In the genomic region with DNA sequence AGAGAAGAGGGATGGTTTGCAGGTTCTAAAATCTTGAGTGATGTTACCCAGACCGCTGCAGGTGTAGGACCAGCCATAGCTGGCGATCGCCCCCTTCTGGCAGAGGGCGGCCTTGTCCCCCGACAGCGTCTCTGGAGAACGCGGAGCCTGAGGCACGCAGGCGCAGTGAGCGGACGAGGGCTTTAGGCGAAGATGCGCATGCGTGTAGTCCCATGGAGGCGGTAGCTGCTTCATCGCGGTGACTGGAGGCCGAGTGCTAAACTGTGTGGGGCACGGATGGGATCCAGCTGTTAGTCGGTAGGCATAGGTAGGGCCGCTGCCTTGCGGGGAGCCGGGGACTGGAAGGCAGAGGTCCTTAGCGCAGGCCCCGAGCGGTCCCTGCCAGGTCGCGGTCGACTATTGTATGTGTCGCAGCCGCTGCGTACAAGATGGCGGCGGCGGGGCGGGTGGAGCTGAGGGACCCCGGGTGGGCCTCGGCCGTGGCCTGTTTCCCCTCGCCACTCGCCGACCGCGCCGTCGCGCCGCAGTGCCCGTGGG, we compare ENCODE assay signal across 8 mouse cellular contexts. TPM values are rescaled to one million over a fixed set of nuclear protein-coding genes. Genes with fewer than 3 reads are reported as not detected.
A peak's percentile ranks its signal among the peaks of the same experiment; 100 is the strongest.
DNase-seq lines count a peak whose midpoint lies in the region; ATAC-seq and TF ChIP-seq lines count a peak whose summit lies in the region.

No protein-coding gene starts in this region.

- H3ac ChIP-seq in C2C12 (ENCODE audit: control insufficient read depth, insufficient read length, low read depth): peak overlapping the region; percentile 86
- peak overlapping the region; percentile 81 for H3ac ChIP-seq in myocyte (ENCODE audit: control insufficient read depth, insufficient read length)

- H3K4me3 ChIP-seq in C2C12 (ENCODE audit: insufficient read depth, poor library complexity, severe bottlenecking): peak overlapping the region; percentile 75
- H3K4me3 ChIP-seq in erythroblast, embryonic 14.5 days (replicated peaks): peak overlapping the region; percentile 90
- peak overlapping the region; percentile 99 for H3K4me3 ChIP-seq in heart, embryonic 11.5 days (ENCODE audit: low read depth, low read length)
- peak overlapping the region; percentile 95 for H3K4me3 ChIP-seq in kidney, embryonic 16.5 days (ENCODE audit: low read length)
- peak overlapping the region; percentile 97 for H3K4me3 ChIP-seq in liver, adult 2 months (ENCODE audit: insufficient read depth, low read depth, low read length)
- peak overlapping the region; percentile 75 for H3K4me3 ChIP-seq in myocyte

- TF ChIP-seq POLR2A in brain, embryonic 14.5 days (IDR thresholded peaks at IDR 0.05; ENCODE audit: borderline replicate concordance, extremely low read depth, insufficient read depth, insufficient read length, poor library complexity, severe bottlenecking): peak; percentile 66
- peak; percentile 94 for TF ChIP-seq POLR2A in liver, adult 2 months (IDR thresholded peaks at IDR 0.05; ENCODE audit: extremely low read depth, insufficient read depth, low read length)
- TF ChIP-seq POLR2A in myocyte (IDR thresholded peaks at IDR 0.05; ENCODE audit: insufficient read length, low read depth): peak; percentile 98

- peaks cover 45% of the 10 kb centered on the region for H3K79me3 ChIP-seq in C2C12 (ENCODE audit: low read depth)

- peak; percentile 94 for ATAC-seq in heart, embryonic 11.5 days (replicated peaks; ENCODE audit: insufficient number of reproducible peaks, low FRiP score, low TSS enrichment)
- ATAC-seq in kidney, embryonic 16.5 days (ENCODE audit: low FRiP score, low TSS enrichment): peak; percentile 99

- peaks cover 15% of the 10 kb centered on the region for H3K4me1 ChIP-seq in erythroblast, embryonic 14.5 days (ENCODE audit: control insufficient read depth)
- H3K4me1 ChIP-seq in heart, embryonic 11.5 days (ENCODE audit: control insufficient read depth, insufficient read depth, low read length): no peaks in the 10 kb centered on the region
- no peaks in the 10 kb centered on the region for H3K4me1 ChIP-seq in kidney, embryonic 16.5 days (ENCODE audit: insufficient read depth, low read length)
- H3K4me1 ChIP-seq in liver, adult 2 months (ENCODE audit: control insufficient read depth, insufficient read depth, low read length): no peaks in the 10 kb centered on the region; the same call in 1 of the 2 replicates

- H3K79me2 ChIP-seq in C2C12 (ENCODE audit: control insufficient read depth, insufficient read depth) (peaks cover 51% of the 10 kb centered on the region), myocyte (ENCODE audit: control insufficient read depth, insufficient read depth) (peaks cover 47% of the 10 kb centered on the region)
- H3K79me2 ChIP-seq in liver, adult 2 months (ENCODE audit: control insufficient read depth, insufficient read depth, low read length): peaks cover 10% of the 10 kb centered on the region

- peak overlapping the region; percentile 79 for H3K4me2 ChIP-seq in heart, embryonic 11.5 days
- peak overlapping the region; percentile 62 for H3K4me2 ChIP-seq in kidney, embryonic 16.5 days (replicated peaks; ENCODE audit: low read depth, low read length)
- H3K4me2 ChIP-seq in myocyte (ENCODE audit: low read depth): no peak overlapping the region

- peak overlapping the region; percentile 95 for H3K27ac ChIP-seq in heart, embryonic 11.5 days (ENCODE audit: low read depth, low read length)
- peak overlapping the region; percentile 92 for H3K27ac ChIP-seq in kidney, embryonic 16.5 days (ENCODE audit: low read length)
- H3K27ac ChIP-seq in liver, adult 2 months (replicated peaks; ENCODE audit: insufficient read depth, low read depth, low read length): peak overlapping the region; percentile 85

- 0% methylated on average over 47 of the region's 50 CpGs for WGBS in heart, embryonic 11.5 days (ENCODE audit: insufficient replicate concordance)
- 0% methylated on average over 50 of the region's 50 CpGs for WGBS in kidney, embryonic 16.5 days
- 1% methylated on average over 49 of the region's 50 CpGs for WGBS in liver, adult 2 months

- peak; percentile 98 for DNase-seq in brain, embryonic 14.5 days (ENCODE audit: low read depth)
- peak; percentile 86 for DNase-seq in liver, adult 2 months (ENCODE audit: extremely low read depth, low read depth, low spot score)
- DNase-seq in splenic B cell, adult 2 months (ENCODE audit: low read depth, low spot score): peak; percentile 99

- H3K27me3 ChIP-seq in C2C12 (ENCODE audit: control insufficient read depth, insufficient read depth, insufficient read length) (no peaks in the 10 kb centered on the region), myocyte (ENCODE audit: control insufficient read depth, insufficient read depth, insufficient read length) (no peaks in the 10 kb centered on the region)
- peaks cover 8% of the 10 kb centered on the region for H3K27me3 ChIP-seq in erythroblast, embryonic 14.5 days (ENCODE audit: control insufficient read depth)
- H3K27me3 ChIP-seq in heart, embryonic 11.5 days (ENCODE audit: control insufficient read depth, insufficient read depth, low read length): no peaks in the 10 kb centered on the region
- H3K27me3 ChIP-seq in kidney, embryonic 16.5 days (ENCODE audit: insufficient read depth, low read length): no peaks in the 10 kb centered on the region
- H3K27me3 ChIP-seq in liver, adult 2 months (ENCODE audit: control insufficient read depth, insufficient read depth, low read length): no peaks in the 10 kb centered on the region
- H3K27me3 ChIP-seq in splenic B cell, adult 2 months (ENCODE audit: control insufficient read depth, insufficient read depth, low read length, poor library complexity, severe bottlenecking): no peaks in the 10 kb centered on the region

- TF ChIP-seq CTCF in C2C12 (IDR thresholded peaks at IDR 0.05; ENCODE audit: control insufficient read depth, insufficient read depth, insufficient read length): peak; percentile 98
- TF ChIP-seq CTCF in brain, embryonic 14.5 days (IDR thresholded peaks at IDR 0.05; ENCODE audit: borderline replicate concordance, extremely low read depth, insufficient read depth, insufficient read length): peak; percentile 98
- TF ChIP-seq CTCF in liver, adult 2 months (IDR thresholded peaks at IDR 0.05; ENCODE audit: low read depth, low read length): peak; percentile 98

- H3K36me3 ChIP-seq in C2C12 (ENCODE audit: control insufficient read depth, insufficient read depth) (no peaks in the 10 kb centered on the region), myocyte (ENCODE audit: control insufficient read depth, insufficient read depth) (no peaks in the 10 kb centered on the region)
- no peaks in the 10 kb centered on the region for H3K36me3 ChIP-seq in erythroblast, embryonic 14.5 days (ENCODE audit: control insufficient read depth)
- no peaks in the 10 kb centered on the region for H3K36me3 ChIP-seq in heart, embryonic 11.5 days (ENCODE audit: control insufficient read depth, insufficient read depth, low read length)
- no peaks in the 10 kb centered on the region for H3K36me3 ChIP-seq in kidney, embryonic 16.5 days (ENCODE audit: insufficient read depth, low read length)
- no peaks in the 10 kb centered on the region for H3K36me3 ChIP-seq in liver, adult 2 months (ENCODE audit: control insufficient read depth, insufficient read depth, low read length)
- H3K36me3 ChIP-seq in splenic B cell, adult 2 months (ENCODE audit: control insufficient read depth, insufficient read depth, low read length, poor library complexity, severe bottlenecking): no peaks in the 10 kb centered on the region

- peak overlapping the region; percentile 99 for H3K9ac ChIP-seq in heart, embryonic 11.5 days (ENCODE audit: low read depth, low read length)
- H3K9ac ChIP-seq in kidney, embryonic 16.5 days (replicated peaks; ENCODE audit: low read length): peak overlapping the region; percentile 98
- H3K9ac ChIP-seq in liver, adult 2 months (ENCODE audit: low read depth, low read length): peak overlapping the region; percentile 97

- no peaks in the 10 kb centered on the region for H3K9me3 ChIP-seq in erythroblast, embryonic 14.5 days (ENCODE audit: control insufficient read depth, low read length)
- H3K9me3 ChIP-seq in heart, embryonic 11.5 days (replicated peaks; ENCODE audit: control insufficient read depth, low read length): no peaks in the 10 kb centered on the region
- H3K9me3 ChIP-seq in kidney, embryonic 16.5 days (ENCODE audit: low read length): no peaks in the 10 kb centered on the region

TF ChIP-seq in C2C12, 6 proteins besides CTCF, POLR2A, EP300 and RAD21:
- TF ChIP-seq MAX (IDR thresholded peaks at IDR 0.05) (peak; percentile 29), MYOD1 (IDR thresholded peaks at IDR 0.05; ENCODE audit: control insufficient read depth, insufficient read length, low read depth) (no peak)

TF ChIP-seq in myocyte, 11 proteins besides CTCF, POLR2A, EP300 and RAD21:
- peak in 1 of 3 experiments; percentile 28 for TF ChIP-seq MYOD1 (IDR thresholded peaks at IDR 0.05; ENCODE audit: control insufficient read depth in 1 of 3, insufficient read length in 2 of 3, low read depth in 2 of 3)
- TF ChIP-seq MYOG (IDR thresholded peaks at IDR 0.05; ENCODE audit: control insufficient read depth in 1 of 3, insufficient read depth in 1 of 3, insufficient read length in 2 of 3, low read depth in 2 of 3): no peak
- TF ChIP-seq POLR2AphosphoS2 (IDR thresholded peaks at IDR 0.05; ENCODE audit: insufficient read length, low read depth): peak; percentile 98

RNA-seq across cellular contexts. Expression of a gene that starts 47.3 kb away (rescaled TPM):
- polyA plus RNA-seq in C2C12 (2012; fragmentation: generic; extraction: Trizol) (7.0 TPM), myocyte (2012; fragmentation: generic; extraction: Trizol) (6.0 TPM)
- polyA plus RNA-seq in brain, embryonic 14.5 days (2012; rRNA removed): 62.6 and 75.9 TPM in 2 replicates
- 0.13 and 0.57 TPM in 2 replicates for polyA plus RNA-seq in erythroblast, embryonic 14.5 days (2012)
- 54.0 and 59.5 TPM in 2 replicates for polyA plus RNA-seq in heart, embryonic 11.5 days (2014; fragmentation: Nextera tagmentation; extraction: Ambion mirVana)
- 48.4 and 58.8 TPM in 2 replicates for polyA plus RNA-seq in kidney, embryonic 16.5 days (2015; fragmentation: Nextera tagmentation; extraction: Ambion mirVana)
- 39.5 and 47.0 TPM in 2 replicates for total RNA-seq in liver, adult 2 months (2014; rRNA removed)
- 4.4 and 5.0 TPM in 2 replicates for polyA plus RNA-seq in liver, adult 2 months (2012; rRNA removed)

Comparison
In these comparisons a context has a peak if more than half of its experiments do, and no peak if none do; other contexts are left out.
1. Peak in every context shown above with its lines: DNase-seq, ATAC-seq, H3K4me3 ChIP-seq and H3K27ac ChIP-seq.